Mouse (Mus musculus): ENCODE data around the gene Gpr156. TPM values are rescaled to one million over a fixed set of nuclear protein-coding genes. Genes with fewer than 3 reads are reported as not detected.

Gpr156 gene
- polyA plus RNA-seq, 1 experiment from 2014 or later, result 0.63 TPM

DNA sequence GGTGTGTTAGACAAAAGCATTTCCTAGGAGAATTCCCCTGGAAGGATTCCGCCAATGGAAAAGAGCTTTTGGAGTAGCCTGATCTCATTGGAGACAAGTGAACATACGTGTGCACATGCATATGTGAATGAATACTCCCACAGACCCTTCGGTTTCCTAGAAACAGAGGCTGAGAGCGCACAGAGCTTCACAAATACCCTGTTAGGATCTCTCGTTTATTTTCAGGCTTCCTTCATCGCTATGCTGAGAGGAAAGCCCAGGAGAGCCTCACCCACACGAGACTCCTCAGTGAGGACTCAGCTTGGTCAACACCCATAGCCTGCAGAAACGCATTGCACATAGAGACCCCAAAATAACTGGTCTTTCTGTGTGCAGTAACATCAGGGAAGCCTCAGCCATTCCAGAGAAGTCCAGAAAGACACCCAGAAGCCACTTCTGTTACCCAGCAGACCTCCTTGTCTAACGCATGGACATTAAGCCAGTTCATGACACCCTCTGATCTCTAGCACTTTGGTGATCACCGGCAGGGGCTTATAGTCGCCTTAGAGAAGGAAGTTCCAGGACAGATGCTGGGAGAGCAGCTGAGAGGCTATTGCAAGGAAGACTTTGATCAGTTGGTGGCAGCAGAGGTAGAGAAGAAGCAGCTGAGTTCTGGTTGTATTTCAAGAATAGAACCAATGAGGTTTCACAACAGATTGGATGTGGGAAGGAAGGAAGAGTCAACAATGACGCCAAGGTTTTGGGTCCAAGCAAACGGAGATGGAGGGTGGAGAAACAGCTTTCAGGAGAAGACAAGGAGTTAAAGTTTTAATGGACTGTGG is 58.4 kb downstream of the Gpr156 start:
- no peak overlapping the region for H3K27ac ChIP-seq (ENCODE audit: low read length)
- H3K4me1 ChIP-seq (replicated peaks; ENCODE audit: control insufficient read depth, insufficient read depth, low read length), result no peaks in the 10 kb centered on the region; the same call in 1 of the 2 replicates
- no peak overlapping the region for H3K9ac ChIP-seq (ENCODE audit: low read length)
- ATAC-seq (ENCODE audit: low read depth), result peak; percentile 22; the same call in 1 of the 2 replicates
- H3K36me3 ChIP-seq (ENCODE audit: control insufficient read depth, insufficient read depth, low read length), result no peaks in the 10 kb centered on the region
- no peaks in the 10 kb centered on the region for H3K9me3 ChIP-seq (ENCODE audit: control insufficient read depth, low read length)
- no peaks in the 10 kb centered on the region for H3K27me3 ChIP-seq (ENCODE audit: control insufficient read depth, insufficient read depth, low read depth, low read length)
- WGBS, result 50% methylated on average over 13 of the region's 13 CpGs
- no peak overlapping the region for H3K4me2 ChIP-seq (ENCODE audit: low read depth, low read length)
- no peak overlapping the region for H3K4me3 ChIP-seq (ENCODE audit: low read length)

DNA sequence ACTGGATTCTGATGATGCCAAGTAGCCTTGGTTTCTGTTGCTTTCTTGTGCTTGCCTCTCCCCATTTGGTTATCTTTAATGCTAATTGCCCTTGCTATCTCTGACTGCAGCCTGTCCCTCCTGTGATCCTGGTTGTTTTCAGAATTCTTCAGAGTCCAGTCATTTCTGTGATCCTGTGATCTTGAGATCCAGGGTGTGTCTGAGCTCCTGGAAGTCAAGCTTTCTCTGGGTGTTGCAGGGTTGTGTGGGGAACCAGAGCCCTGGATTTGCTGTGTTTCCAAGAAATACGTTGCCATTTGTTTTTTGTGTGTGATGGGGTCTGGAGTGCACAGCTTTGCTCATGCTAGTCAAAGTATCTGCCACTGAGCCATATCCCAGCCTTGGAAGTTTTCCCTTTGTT is 65.6 kb downstream of the Gpr156 start:
- Histone ChIP-seq H3K27ac (ENCODE audit: low read length) (no peak overlapping the region), H3K4me3 (ENCODE audit: low read length) (no peak overlapping the region), H3K36me3 (ENCODE audit: control insufficient read depth, insufficient read depth, low read length) (no peaks in the 10 kb centered on the region), H3K4me2 (ENCODE audit: low read depth, low read length) (no peak overlapping the region), H3K9me3 (ENCODE audit: control insufficient read depth, low read length) (no peaks in the 10 kb centered on the region), H3K9ac (ENCODE audit: low read length) (no peak overlapping the region), H3K27me3 (ENCODE audit: control insufficient read depth, insufficient read depth, low read depth, low read length) (no peaks in the 10 kb centered on the region), H3K4me1 (replicated peaks; ENCODE audit: control insufficient read depth, insufficient read depth, low read length) (no peaks in the 10 kb centered on the region)
- WGBS, result 62% methylated on average over 1 of the region's 1 CpGs
- no peak for ATAC-seq (ENCODE audit: low read depth)

DNA sequence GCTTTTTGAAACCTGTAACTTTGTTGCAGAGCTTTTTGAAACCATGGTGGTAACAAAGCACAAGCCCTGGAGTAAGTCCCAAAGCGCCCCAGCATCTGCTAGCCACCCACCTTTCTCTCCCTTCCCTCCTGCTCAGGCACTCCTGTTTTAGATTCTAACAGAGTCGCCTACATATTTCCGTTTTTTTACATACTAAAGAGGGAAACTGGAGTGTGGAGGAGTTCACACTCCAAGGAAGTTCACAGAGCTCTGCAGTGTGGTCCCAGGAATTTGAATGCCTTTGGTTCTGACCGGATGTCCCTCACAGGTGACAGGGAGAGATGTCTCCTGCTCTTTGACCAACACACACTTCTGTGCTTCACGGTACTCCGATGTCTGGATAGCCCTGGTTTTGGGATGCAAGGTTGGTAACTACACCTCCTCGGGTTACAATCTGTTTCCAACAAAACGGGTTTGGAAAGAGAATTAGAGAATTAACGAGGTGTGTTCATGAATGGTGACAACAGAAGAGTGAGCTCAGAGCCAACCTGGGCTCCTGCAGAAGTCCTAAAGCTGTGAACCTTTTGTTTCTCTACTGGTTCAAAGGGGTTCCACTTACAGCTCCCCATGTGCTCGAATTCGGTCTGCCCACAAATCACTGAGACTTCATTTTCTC is 72.0 kb downstream of the Gpr156 start:
- H3K4me2 ChIP-seq (ENCODE audit: low read depth, low read length), result no peak overlapping the region
- H3K4me1 ChIP-seq (replicated peaks; ENCODE audit: control insufficient read depth, insufficient read depth, low read length), result peaks cover 7% of the 10 kb centered on the region; the same call in 1 of the 2 replicates
- no peak overlapping the region for H3K27ac ChIP-seq (ENCODE audit: low read length)
- no peak overlapping the region for H3K9ac ChIP-seq (ENCODE audit: low read length)
- no peaks in the 10 kb centered on the region for H3K9me3 ChIP-seq (ENCODE audit: control insufficient read depth, low read length)
- 35% methylated on average over 11 of the region's 11 CpGs for WGBS
- no peaks in the 10 kb centered on the region for H3K36me3 ChIP-seq (ENCODE audit: control insufficient read depth, insufficient read depth, low read length)
- H3K27me3 ChIP-seq (ENCODE audit: control insufficient read depth, insufficient read depth, low read depth, low read length), result no peaks in the 10 kb centered on the region
- no peak overlapping the region for H3K4me3 ChIP-seq (ENCODE audit: low read length)
- ATAC-seq (ENCODE audit: low read depth), result no peak

DNA sequence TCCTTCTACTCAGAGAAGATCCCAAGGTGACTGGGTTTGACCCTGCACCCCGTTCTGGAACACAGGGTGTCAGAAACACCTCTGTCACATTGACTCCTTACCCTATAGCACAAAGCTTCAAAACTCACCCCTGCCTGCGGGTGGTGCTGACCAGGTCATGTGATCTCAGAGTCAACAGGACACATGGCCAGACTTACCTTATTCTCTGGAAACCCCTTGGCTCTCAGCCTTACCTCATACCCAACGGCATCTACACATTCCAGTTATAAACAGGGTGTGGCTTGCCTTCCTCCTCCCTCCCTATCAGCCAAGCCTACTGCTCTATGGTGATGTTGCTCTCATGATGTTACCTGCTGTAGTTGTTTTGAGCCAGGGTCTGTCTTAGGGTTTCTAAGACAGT is 73.5 kb downstream of the Gpr156 start:
- H3K9me3 ChIP-seq (ENCODE audit: control insufficient read depth, low read length), result no peaks in the 10 kb centered on the region
- no peak overlapping the region for H3K9ac ChIP-seq (ENCODE audit: low read length)
- H3K27me3 ChIP-seq (ENCODE audit: control insufficient read depth, insufficient read depth, low read depth, low read length), result no peaks in the 10 kb centered on the region
- H3K4me3 ChIP-seq (ENCODE audit: low read length), result no peak overlapping the region
- 0 out of 2 replicates have a peak, but pooled peaks have one; percentile 16 for ATAC-seq (ENCODE audit: low read depth)
- 44% methylated on average over 3 of the region's 3 CpGs for WGBS
- no peaks in the 10 kb centered on the region for H3K36me3 ChIP-seq (ENCODE audit: control insufficient read depth, insufficient read depth, low read length)
- H3K4me2 ChIP-seq (ENCODE audit: low read depth, low read length), result no peak overlapping the region
- no peak overlapping the region for H3K27ac ChIP-seq (ENCODE audit: low read length)
- peaks cover 8% of the 10 kb centered on the region for H3K4me1 ChIP-seq (replicated peaks; ENCODE audit: control insufficient read depth, insufficient read depth, low read length)

DNA sequence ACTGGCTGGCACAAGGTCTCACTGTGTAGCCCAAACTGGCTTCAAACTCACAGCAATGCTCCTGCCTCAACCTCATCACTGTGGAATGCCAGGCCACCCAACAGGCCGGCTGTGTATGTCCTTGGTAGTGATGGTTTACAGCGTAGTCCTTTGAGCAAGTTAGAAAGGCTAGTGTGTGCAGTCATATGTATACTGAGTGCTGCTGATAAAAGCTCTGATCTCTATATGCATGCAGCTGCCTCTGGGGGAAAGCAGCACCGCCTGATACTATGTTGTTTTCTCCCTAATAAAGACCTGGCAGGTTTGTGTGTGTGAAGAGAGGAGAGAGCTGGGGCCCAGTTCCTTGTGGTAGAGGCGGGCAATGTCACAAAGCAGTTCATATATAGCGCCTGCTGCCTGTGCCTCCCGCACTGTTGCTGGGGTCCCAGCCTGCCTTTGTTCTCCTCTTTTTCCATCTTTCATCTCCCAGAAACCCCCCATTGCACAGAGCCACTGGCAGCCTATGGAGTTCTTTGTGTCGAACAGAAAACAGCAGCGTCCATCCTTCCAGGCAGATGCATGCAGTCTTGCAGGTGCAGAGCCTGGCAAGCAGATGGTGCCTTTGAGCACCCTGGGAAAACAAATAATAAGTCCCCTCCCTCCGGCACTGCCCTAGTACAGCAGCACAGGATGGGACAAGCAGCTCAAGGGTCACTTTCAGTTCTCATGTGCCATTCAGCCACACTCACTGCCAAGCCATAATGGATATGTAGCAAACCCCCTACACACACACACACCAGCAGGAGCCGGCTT is 74.5 kb downstream of the Gpr156 start:
- ATAC-seq (ENCODE audit: low read depth), result peak; percentile 71
- Histone ChIP-seq H3K27me3 (ENCODE audit: control insufficient read depth, insufficient read depth, low read depth, low read length) (no peaks in the 10 kb centered on the region), H3K4me3 (ENCODE audit: low read length) (no peak overlapping the region), H3K9ac (ENCODE audit: low read length) (no peak overlapping the region), H3K27ac (ENCODE audit: low read length) (peak overlapping the region; percentile 21; the same call in 1 of the 2 replicates), H3K4me1 (replicated peaks; ENCODE audit: control insufficient read depth, insufficient read depth, low read length) (peaks cover 9% of the 10 kb centered on the region), H3K4me2 (ENCODE audit: low read depth, low read length) (no peak overlapping the region; the same call in 1 of the 2 replicates), H3K36me3 (ENCODE audit: control insufficient read depth, insufficient read depth, low read length) (no peaks in the 10 kb centered on the region), H3K9me3 (ENCODE audit: control insufficient read depth, low read length) (no peaks in the 10 kb centered on the region)
- WGBS, result 38% methylated on average over 10 of the region's 10 CpGs

- no peaks in the 10 kb centered on the region for H3K36me3 ChIP-seq (ENCODE audit: control insufficient read depth, insufficient read depth, low read length)
- H3K9ac ChIP-seq (ENCODE audit: low read length), result no peak overlapping the region
- peaks cover 9% of the 10 kb centered on the region for H3K4me1 ChIP-seq (replicated peaks; ENCODE audit: control insufficient read depth, insufficient read depth, low read length)
- WGBS, result 28% methylated on average over 8 of the region's 8 CpGs
- H3K4me3 ChIP-seq (ENCODE audit: low read length), result no peak overlapping the region
- no peaks in the 10 kb centered on the region for H3K9me3 ChIP-seq (ENCODE audit: control insufficient read depth, low read length)
- H3K27me3 ChIP-seq (ENCODE audit: control insufficient read depth, insufficient read depth, low read depth, low read length), result no peaks in the 10 kb centered on the region
- no peak overlapping the region for H3K27ac ChIP-seq (ENCODE audit: low read length)
- no peak overlapping the region for H3K4me2 ChIP-seq (ENCODE audit: low read depth, low read length)
- no peak for ATAC-seq (ENCODE audit: low read depth)
Measured at GRCm38 (mm10) chr16:37992806-37993205, 76.5 kb downstream of the Gpr156 start.

DNA sequence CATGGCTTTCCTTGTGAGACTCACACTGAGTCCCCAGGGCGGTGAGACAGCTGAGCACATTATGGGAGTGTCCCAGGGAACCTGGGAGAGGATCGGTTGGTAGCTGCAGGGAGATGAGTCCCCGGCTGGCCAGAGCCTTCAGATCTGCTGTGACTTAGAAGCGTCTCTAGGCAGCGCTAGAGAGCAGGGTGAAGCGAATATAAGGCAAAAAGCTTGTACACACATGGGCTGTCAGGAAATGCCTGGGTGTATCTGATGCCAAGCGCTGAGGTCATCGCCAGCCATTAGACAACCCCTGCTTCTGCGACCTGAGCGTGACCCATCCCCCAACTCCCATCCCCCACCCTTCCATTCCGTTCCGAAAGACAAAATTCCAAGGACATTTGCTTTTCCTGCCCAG is 78.4 kb downstream of the Gpr156 start:
- no peaks in the 10 kb centered on the region for H3K9me3 ChIP-seq (ENCODE audit: control insufficient read depth, low read length)
- peak overlapping the region; percentile 38 for H3K4me2 ChIP-seq (ENCODE audit: low read depth, low read length)
- 11% methylated on average over 12 of the region's 12 CpGs for WGBS
- ATAC-seq (ENCODE audit: low read depth), result peak; percentile 74
- H3K4me1 ChIP-seq (replicated peaks; ENCODE audit: control insufficient read depth, insufficient read depth, low read length), result peaks cover 9% of the 10 kb centered on the region
- no peak overlapping the region for H3K9ac ChIP-seq (ENCODE audit: low read length)
- no peak overlapping the region for H3K27ac ChIP-seq (ENCODE audit: low read length)
- H3K4me3 ChIP-seq (ENCODE audit: low read length), result no peak overlapping the region
- H3K27me3 ChIP-seq (ENCODE audit: control insufficient read depth, insufficient read depth, low read depth, low read length), result no peaks in the 10 kb centered on the region
- no peaks in the 10 kb centered on the region for H3K36me3 ChIP-seq (ENCODE audit: control insufficient read depth, insufficient read depth, low read length)

- H3K36me3 ChIP-seq (ENCODE audit: control insufficient read depth, insufficient read depth, low read length), result no peaks in the 10 kb centered on the region
- no peak; the same call in 1 of the 2 replicates for ATAC-seq (ENCODE audit: low read depth)
- no peak overlapping the region for H3K9ac ChIP-seq (ENCODE audit: low read length)
- no peak overlapping the region for H3K4me3 ChIP-seq (ENCODE audit: low read length)
- peaks cover 3% of the 10 kb centered on the region for H3K4me1 ChIP-seq (replicated peaks; ENCODE audit: control insufficient read depth, insufficient read depth, low read length)
- WGBS, result 17% methylated on average over 4 of the region's 4 CpGs
- H3K4me2 ChIP-seq (ENCODE audit: low read depth, low read length), result no peak overlapping the region
- no peaks in the 10 kb centered on the region for H3K9me3 ChIP-seq (ENCODE audit: control insufficient read depth, low read length)
- H3K27ac ChIP-seq (ENCODE audit: low read length), result no peak overlapping the region
- H3K27me3 ChIP-seq (ENCODE audit: control insufficient read depth, insufficient read depth, low read depth, low read length), result no peaks in the 10 kb centered on the region
Measured at GRCm38 (mm10) chr16:37997771-37998170, 81.5 kb downstream of the Gpr156 start.

DNA sequence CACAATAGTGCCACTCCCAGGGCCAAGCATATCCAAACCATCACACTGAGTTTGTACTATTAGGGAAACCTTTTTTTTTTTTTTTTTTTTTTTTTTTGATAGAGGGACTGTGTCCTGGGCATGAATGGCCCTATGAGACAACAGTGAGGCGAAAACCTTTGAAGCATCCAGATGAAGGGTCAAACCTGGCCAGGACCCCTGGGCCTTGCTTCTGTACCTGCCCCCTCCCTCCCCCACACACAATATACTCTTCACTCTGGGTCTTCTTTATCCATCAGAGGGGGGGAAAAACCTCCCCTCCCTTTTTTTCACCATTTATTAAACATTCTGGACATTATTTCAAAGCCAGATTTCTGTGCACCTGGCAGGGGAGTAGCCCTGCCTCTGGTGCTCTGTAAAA is 83.5 kb downstream of the Gpr156 start:
- 87% methylated on average over 1 of the region's 1 CpGs for WGBS
- Histone ChIP-seq H3K4me1 (replicated peaks; ENCODE audit: control insufficient read depth, insufficient read depth, low read length) (peaks cover 2% of the 10 kb centered on the region), H3K27ac (ENCODE audit: low read length) (no peak overlapping the region), H3K9me3 (ENCODE audit: control insufficient read depth, low read length) (no peaks in the 10 kb centered on the region), H3K36me3 (ENCODE audit: control insufficient read depth, insufficient read depth, low read length) (no peaks in the 10 kb centered on the region), H3K4me3 (ENCODE audit: low read length) (no peak overlapping the region), H3K27me3 (ENCODE audit: control insufficient read depth, insufficient read depth, low read depth, low read length) (no peaks in the 10 kb centered on the region), H3K4me2 (ENCODE audit: low read depth, low read length) (no peak overlapping the region), H3K9ac (ENCODE audit: low read length) (no peak overlapping the region)
- ATAC-seq (ENCODE audit: low read depth), result no peak

All from lung, embryonic 16.5 days (tissue).